Mouse (Mus musculus) thymus, adult 2 months (tissue): ENCODE measurements at regions not wholly inside any gene's neighbourhood (a gene's known extent, or its start where the extent isn't known, plus 50 kb on each side); places are given as distances from the start of the nearest gene placed in this dataset.

ENCODE experiments used
- DNase-seq: peaks from one replicate; pipeline ENCODE4 v3.0.0; 2021
- H3K27ac ChIP-seq: fragments of 200-500 bp; 2 replicates; pipeline ENCODE4 v1.5.1; 2012; ENCODE audit warnings: low read length, control low read depth; ENCODE audit not compliant: control insufficient read depth, insufficient read depth
- H3K27me3 ChIP-seq: fragments of 200-500 bp; 2 replicates; pipeline ENCODE4 v1.6.1; 2012; ENCODE audit warnings: mild to moderate bottlenecking, low read length, moderate library complexity, mixed read lengths; ENCODE audit not compliant: control insufficient read depth, insufficient read depth
- H3K36me3 ChIP-seq: fragments of 200-500 bp; 2 replicates; pipeline ENCODE4 v1.6.1; 2012; ENCODE audit warnings: mild to moderate bottlenecking, low read length, moderate library complexity; ENCODE audit not compliant: control insufficient read depth, insufficient read depth
- H3K4me1 ChIP-seq: fragments of 200-500 bp; replicated peaks from 2 replicates; pipeline ENCODE4 v1.6.1; 2012; ENCODE audit warnings: low read length; ENCODE audit not compliant: control insufficient read depth, insufficient read depth
- H3K4me3 ChIP-seq: fragments of 200-500 bp; 2 replicates; pipeline ENCODE4 v1.5.1; 2012; ENCODE audit warnings: mild to moderate bottlenecking, low read length, control low read depth, moderate library complexity; ENCODE audit not compliant: control insufficient read depth, insufficient read depth
- CTCF ChIP-seq: fragments of 200-500 bp; IDR thresholded peaks from 2 replicates; pipeline ENCODE4 v1.5.1; 2012; ENCODE audit warnings: mild to moderate bottlenecking, control low read depth, low read length, moderate library complexity, borderline replicate concordance; ENCODE audit not compliant: control insufficient read depth, poor library complexity, insufficient read depth; ENCODE audit errors: extremely low read depth
- POLR2A ChIP-seq: fragments of 200-500 bp; IDR thresholded peaks from 2 replicates; pipeline ENCODE4 v1.6.1; 2012; ENCODE audit warnings: mild to moderate bottlenecking, low read length, control low read depth, moderate library complexity; ENCODE audit not compliant: control insufficient read depth, poor library complexity, insufficient read depth; ENCODE audit errors: extremely low read depth
- whole genome bisulfite sequencing: fragments of 180-500 bp; shearing (Covaris S2); methylation state at CpG from one replicate; pipeline ENCODE4 v1.1.7; 2018; 5-methylcytosine and 5-hydroxymethylcytosine counted together

DNA sequence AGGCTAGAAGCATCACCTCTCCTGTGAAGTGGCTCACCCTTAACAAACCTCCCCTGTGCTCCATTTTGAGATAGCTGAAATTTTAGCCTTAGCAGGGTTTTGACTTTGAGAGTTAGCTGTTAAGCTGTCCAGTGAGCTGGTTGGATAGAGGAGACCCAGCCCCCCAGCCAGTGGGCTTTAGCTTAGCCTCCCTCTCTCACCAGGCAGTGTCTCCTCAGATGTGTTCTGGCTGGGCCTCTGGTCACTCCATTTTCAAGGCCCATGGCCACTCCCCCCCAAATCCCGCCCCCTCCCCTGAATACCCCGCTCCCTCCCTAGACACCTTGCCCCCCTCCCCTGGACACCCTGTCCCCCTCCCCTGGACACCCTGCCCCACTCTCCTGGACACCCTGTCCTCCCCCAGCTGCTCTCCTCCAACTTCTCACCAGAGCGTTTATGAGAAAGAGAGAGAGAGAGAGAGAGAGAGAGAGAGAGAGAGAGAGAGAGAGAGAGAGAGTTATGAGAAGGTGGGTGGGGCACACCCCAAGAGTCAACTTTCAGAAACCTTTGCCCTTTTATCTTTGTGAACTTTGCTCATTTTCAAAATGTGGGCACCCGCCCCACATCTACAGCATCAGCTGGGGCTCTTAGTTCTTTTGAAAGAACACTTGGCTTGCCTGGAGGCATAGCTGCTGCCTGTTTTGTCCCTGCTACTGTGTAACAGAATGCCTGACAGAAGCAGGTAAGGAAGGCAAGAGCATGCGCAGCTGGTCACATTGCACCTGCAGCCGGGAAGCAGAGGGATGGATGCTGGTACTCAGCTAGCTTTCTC, 161.3 kb downstream of the Gadd45g start:
- Histone ChIP-seq H3K4me1 (peaks cover 26% of the 10 kb centered on the region), H3K36me3 (no peaks in the 10 kb centered on the region), H3K4me3 (no peak overlapping the region), H3K27me3 (no peaks in the 10 kb centered on the region), H3K27ac (no peak overlapping the region)
- WGBS, result 63% methylated on average over 6 of the region's 6 CpGs
- no peak for TF ChIP-seq POLR2A
- TF ChIP-seq CTCF, result no peak
- no peak for DNase-seq

DNA sequence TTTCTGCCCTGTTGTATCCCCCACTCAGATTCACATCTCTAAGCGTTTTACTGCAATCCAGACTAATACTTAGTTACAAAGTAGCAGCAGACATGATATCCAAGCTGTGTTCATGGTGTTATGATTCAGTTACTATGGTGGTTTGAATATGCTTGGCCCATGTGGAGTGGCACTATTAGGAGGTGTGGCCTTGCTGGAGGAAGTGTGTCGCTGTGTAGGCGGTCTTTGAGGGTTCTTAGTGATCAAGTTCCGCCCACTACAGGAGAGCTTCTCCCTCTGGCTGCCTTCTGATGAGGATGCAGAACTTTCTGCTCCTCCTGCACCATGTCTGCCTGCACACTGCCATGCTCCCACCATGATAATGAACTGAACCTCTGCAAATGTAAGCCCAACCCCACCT, 162.8 kb downstream of the Gadd45g start:
- no peak overlapping the region for H3K27ac ChIP-seq
- TF ChIP-seq POLR2A (no peak), CTCF (no peak)
- peaks cover 14% of the 10 kb centered on the region for H3K4me1 ChIP-seq
- H3K4me3 ChIP-seq, result no peak overlapping the region
- DNase-seq, result no peak
- H3K27me3 ChIP-seq, result no peaks in the 10 kb centered on the region
- no peaks in the 10 kb centered on the region for H3K36me3 ChIP-seq
- WGBS, result 76% methylated on average over 4 of the region's 4 CpGs

DNA sequence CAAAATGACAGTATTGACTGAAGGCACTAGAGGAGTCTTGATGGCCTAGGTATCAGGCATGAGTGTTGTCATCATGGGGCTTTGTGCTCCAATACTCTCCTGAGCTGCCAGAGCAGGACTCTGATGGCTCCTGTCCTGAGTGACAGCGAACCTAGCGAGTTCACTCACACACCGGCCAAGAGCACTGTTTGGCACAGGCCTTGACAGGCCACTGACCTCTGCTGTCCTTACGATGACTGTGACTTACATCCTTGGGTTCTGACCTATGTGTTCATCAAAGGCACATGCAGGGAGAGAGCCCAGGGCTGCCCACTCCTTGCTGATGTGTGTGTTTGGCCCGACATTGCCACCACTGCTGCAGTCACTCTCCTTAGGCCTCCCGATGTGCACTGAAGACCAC, 163.3 kb downstream of the Gadd45g start:
- Histone ChIP-seq H3K4me1 (peaks cover 10% of the 10 kb centered on the region), H3K27me3 (no peaks in the 10 kb centered on the region), H3K36me3 (no peaks in the 10 kb centered on the region), H3K4me3 (no peak overlapping the region), H3K27ac (no peak overlapping the region)
- TF ChIP-seq CTCF, result no peak
- no peak for TF ChIP-seq POLR2A
- WGBS, result 97% methylated on average over 6 of the region's 6 CpGs
- no peak for DNase-seq

DNA sequence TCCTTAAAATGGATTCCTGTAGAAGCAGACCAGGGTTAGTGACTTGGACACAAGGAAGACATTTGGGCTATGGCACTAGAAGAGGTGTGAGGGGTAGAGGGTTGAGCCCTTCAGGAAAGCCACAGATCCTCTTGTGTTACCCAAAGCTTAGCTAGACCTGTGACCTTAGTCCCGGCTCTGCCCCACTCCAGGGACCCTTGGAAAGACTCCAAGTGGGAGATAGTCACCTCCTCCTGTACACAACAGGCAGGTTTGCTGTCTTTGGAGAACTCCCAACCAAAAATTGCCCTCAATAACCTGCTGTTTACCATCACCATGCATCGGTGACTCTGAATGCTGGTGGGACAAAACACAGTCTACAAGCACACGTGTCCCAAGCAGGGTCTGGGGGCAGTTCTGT, 164.5 kb downstream of the Gadd45g start:
- Histone ChIP-seq H3K4me1 (peaks cover 10% of the 10 kb centered on the region), H3K36me3 (no peaks in the 10 kb centered on the region), H3K27ac (no peak overlapping the region), H3K4me3 (no peak overlapping the region), H3K27me3 (no peaks in the 10 kb centered on the region)
- no peak for DNase-seq
- 92% methylated on average over 3 of the region's 3 CpGs for WGBS
- TF ChIP-seq CTCF (no peak), POLR2A (no peak)

DNA sequence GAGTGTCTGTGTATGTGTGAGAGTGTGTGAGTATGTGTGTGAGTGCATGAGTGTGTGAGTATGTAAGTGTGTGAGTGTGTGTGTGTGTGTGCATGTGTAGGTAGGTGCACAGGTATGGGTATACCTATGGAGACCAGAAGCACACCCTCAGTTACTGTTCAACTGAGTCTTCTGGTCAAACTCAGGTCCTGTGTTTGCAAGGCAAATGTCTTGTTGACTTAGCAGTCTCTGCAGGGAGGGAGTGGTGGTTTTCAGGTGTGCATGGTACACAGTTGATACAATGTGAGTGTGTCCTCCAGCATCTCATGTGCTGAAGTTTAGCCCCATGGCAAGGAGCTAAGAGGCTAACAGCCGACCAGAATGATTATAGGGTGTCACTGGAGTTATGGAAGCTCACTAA, 166.7 kb downstream of the Gadd45g start:
- H3K36me3 ChIP-seq, result no peaks in the 10 kb centered on the region
- DNase-seq, result no peak
- WGBS, result 89% methylated on average over 1 of the region's 1 CpGs
- H3K4me1 ChIP-seq, result peaks cover 3% of the 10 kb centered on the region
- H3K27me3 ChIP-seq, result no peaks in the 10 kb centered on the region
- no peak overlapping the region for H3K4me3 ChIP-seq
- TF ChIP-seq POLR2A, result no peak
- TF ChIP-seq CTCF, result no peak
- H3K27ac ChIP-seq, result no peak overlapping the region

DNA sequence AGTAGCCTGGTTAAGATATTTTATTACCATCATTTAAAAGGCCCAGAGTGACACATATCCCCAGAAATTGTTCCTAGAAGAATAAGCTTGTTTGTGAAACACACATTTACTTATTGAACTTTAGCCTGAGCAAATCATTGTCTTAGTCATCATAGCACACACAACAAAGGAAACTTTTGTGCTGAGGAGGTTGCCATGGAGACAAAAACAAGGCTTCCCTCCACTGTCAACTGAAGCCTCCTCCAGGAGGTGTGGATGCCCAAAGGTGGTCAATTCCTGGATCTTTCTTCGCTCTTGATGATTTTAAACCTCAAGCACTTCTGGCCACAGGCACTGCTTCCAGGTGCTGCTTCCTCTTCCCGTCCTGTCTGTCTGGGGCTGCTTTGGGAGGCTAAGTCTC, 167.3 kb downstream of the Gadd45g start:
- WGBS, result 83% methylated on average over 2 of the region's 2 CpGs
- H3K27me3 ChIP-seq, result no peaks in the 10 kb centered on the region
- no peak for DNase-seq
- no peak overlapping the region for H3K27ac ChIP-seq
- TF ChIP-seq CTCF (no peak), POLR2A (no peak)
- H3K4me3 ChIP-seq, result no peak overlapping the region
- H3K36me3 ChIP-seq, result no peaks in the 10 kb centered on the region
- no peaks in the 10 kb centered on the region for H3K4me1 ChIP-seq

DNA sequence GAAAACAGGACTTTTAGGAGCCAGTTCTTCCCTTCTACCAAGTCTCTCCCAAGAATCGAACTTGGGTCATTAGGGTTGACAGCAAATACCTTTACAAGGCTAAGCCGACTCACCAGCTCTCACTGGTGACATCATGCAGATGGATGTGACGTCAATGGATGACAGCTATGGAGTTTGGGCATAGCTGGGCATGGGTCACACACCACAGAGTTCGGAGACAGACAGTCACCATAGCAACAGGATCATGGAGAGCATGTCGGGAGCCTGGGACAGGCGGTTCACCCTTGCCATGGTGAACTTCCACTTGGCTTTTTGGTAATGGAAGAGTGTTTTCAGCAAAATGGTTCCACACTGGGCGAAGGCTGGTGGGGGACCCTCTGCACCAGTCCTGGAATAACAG, 168.1 kb downstream of the Gadd45g start:
- DNase-seq, result no peak

More for the DNA sequence above, 168.1 kb downstream of the Gadd45g start:
- H3K36me3 ChIP-seq, result no peaks in the 10 kb centered on the region
- H3K4me1 ChIP-seq, result no peaks in the 10 kb centered on the region
- WGBS, result 93% methylated on average over 7 of the region's 7 CpGs
- no peaks in the 10 kb centered on the region for H3K27me3 ChIP-seq
- H3K27ac ChIP-seq, result no peak overlapping the region
- TF ChIP-seq POLR2A (no peak), CTCF (no peak)
- no peak overlapping the region for H3K4me3 ChIP-seq
